Mouse (Mus musculus): ENCODE measurements around the gene 1700042G07Rik.

1700042G07Rik gene

GRCm38 (mm10) chr4:116173072-116173471, at the start of gene 1700042G07Rik, which contains the start of gene Gm49337:
1700042G07Rik (plus strand) TSS chr4:116173372.
Gm49337 (plus strand) TSS chr4:116173384.
- no peak for DNase-seq

- peak; percentile 78 for DNase-seq
Measured at GRCm38 (mm10) chr4:116123602-116124519, 49.3 kb upstream of the 1700042G07Rik start, which contains the start of the genes Rad54l and Pomgnt1. Rad54l (minus strand) TSS chr4:116123690. Pomgnt1 (plus strand) TSS chr4:116123840.

GRCm38 (mm10) chr4:116125803-116126386, 47.3 kb upstream of the 1700042G07Rik start:
- no peak for DNase-seq

- DNase-seq = no peak
Measured at GRCm38 (mm10) chr4:116127956-116128355, 45.2 kb upstream of the 1700042G07Rik start.

GRCm38 (mm10) chr4:116133126-116133525, 40.0 kb upstream of the 1700042G07Rik start:
- DNase-seq = no peak

- DNase-seq = no peak
Measured at GRCm38 (mm10) chr4:116134990-116135389, 38.2 kb upstream of the 1700042G07Rik start.

GRCm38 (mm10) chr4:116137421-116137996, 35.7 kb upstream of the 1700042G07Rik start:
- no peak for DNase-seq

- no peak for DNase-seq
Measured at GRCm38 (mm10) chr4:116140801-116141574, 32.2 kb upstream of the 1700042G07Rik start.

- DNase-seq = no peak
Measured at GRCm38 (mm10) chr4:116141736-116142135, 31.4 kb upstream of the 1700042G07Rik start.

GRCm38 (mm10) chr4:116142269-116142668, 30.9 kb upstream of the 1700042G07Rik start:
- no peak for DNase-seq

GRCm38 (mm10) chr4:116143317-116143811, 29.8 kb upstream of the 1700042G07Rik start:
- DNase-seq = no peak

- DNase-seq = peak; percentile 75
Measured at GRCm38 (mm10) chr4:116143891-116144717, 29.1 kb upstream of the 1700042G07Rik start.

GRCm38 (mm10) chr4:116149812-116150155, 23.4 kb upstream of the 1700042G07Rik start:
- no peak for DNase-seq

- peak; percentile 58 for DNase-seq
Measured at GRCm38 (mm10) chr4:116150156-116150861, 22.9 kb upstream of the 1700042G07Rik start.

- DNase-seq = no peak
Measured at GRCm38 (mm10) chr4:116150862-116151221, 22.3 kb upstream of the 1700042G07Rik start.

- no peak for DNase-seq
Measured at GRCm38 (mm10) chr4:116151238-116151637, 21.9 kb upstream of the 1700042G07Rik start, which contains the start of gene Lurap1. Lurap1 (minus strand) TSS chr4:116151338.

- no peak for DNase-seq
Measured at GRCm38 (mm10) chr4:116152702-116153101, 20.5 kb upstream of the 1700042G07Rik start.

- DNase-seq = no peak
Measured at GRCm38 (mm10) chr4:116157882-116158281, 15.3 kb upstream of the 1700042G07Rik start.

- DNase-seq = peak; percentile 65
Measured at GRCm38 (mm10) chr4:116159912-116160311, 13.3 kb upstream of the 1700042G07Rik start.

- peak; percentile 65 for DNase-seq
Measured at GRCm38 (mm10) chr4:116160769-116161168, 12.4 kb upstream of the 1700042G07Rik start.

- DNase-seq = no peak
Measured at GRCm38 (mm10) chr4:116162142-116162541, 11.0 kb upstream of the 1700042G07Rik start.
